Mouse (Mus musculus) heart, postnatal 36 days (tissue): Measurements from ENCODE around the gene H2-DMa. TPM values are rescaled to one million over a fixed set of nuclear protein-coding genes. Genes with fewer than 3 reads are reported as not detected.

ENCODE experiments used
- DNase-seq, 2 experiments: peaks; one replicate each; pipeline ENCODE4 v3.0.0; 2021 to 2022
- intact Hi-C: fragments of 180-260 bp; cut with DNase I; formaldehyde crosslinking; loops from one replicate; pipeline ENCODE4 v1.15.1; 2025
- total RNA-seq, 2 experiments: library from RNA; stranded (reverse); gene quantifications; 2 replicates each; pipeline ENCODE4 v1.2.3; 2021

H2-DMa gene
- total RNA-seq, 2 experiments from 2014 or later: 4.0 to 6.5 TPM

- intact Hi-C loops: loop anchor here (1.0 to 5.0 kb wide), 3 partner anchors 34 to 136 kb away; partner anchors contain the start of gene H2-Ob
- peak; percentile 92 to 97 for DNase-seq
These were observed 17.7 kb upstream of the H2-DMa start for GRCm38 (mm10) chr17:34101604-34102032.

- intact Hi-C loops: loop anchor here (5.0 kb wide), 1 partner anchor 134 kb away; the partner anchor contains the start of gene H2-Ob
- no peak for DNase-seq
These were observed 16.5 kb upstream of the H2-DMa start for GRCm38 (mm10) chr17:34102831-34103230.

- intact Hi-C loops: loop anchor here (5.0 kb wide), 2 partner anchors 42 to 132 kb away; partner anchors contain the start of gene H2-Ob
- no peak for DNase-seq
These were observed 14.5 kb upstream of the H2-DMa start for GRCm38 (mm10) chr17:34104804-34105203.

- DNase-seq: no peak
- intact Hi-C loops: loop anchor here (5.0 kb wide), 1 partner anchor 41 kb away; no protein-coding TSS in a partner anchor
These were observed 12.8 kb upstream of the H2-DMa start for GRCm38 (mm10) chr17:34106555-34106954.

GRCm38 (mm10) chr17:34107109-34107867 lies 12.1 kb upstream of the H2-DMa start:
- no peak for DNase-seq
- intact Hi-C loops: loop anchor here (5.0 kb wide), 1 partner anchor 40 kb away; no protein-coding TSS in a partner anchor

GRCm38 (mm10) chr17:34108460-34108859 lies 10.9 kb upstream of the H2-DMa start:
- intact Hi-C loops: loop anchor here (5.0 kb wide), 1 partner anchor 39 kb away; no protein-coding TSS in a partner anchor
- DNase-seq: no peak

GRCm38 (mm10) chr17:34109038-34109805 lies 10.1 kb upstream of the H2-DMa start:
- intact Hi-C loops: loop anchor here (5.0 kb wide), 1 partner anchor 38 kb away; no protein-coding TSS in a partner anchor
- no peak for DNase-seq

GRCm38 (mm10) chr17:34109806-34110195 lies 9.5 kb upstream of the H2-DMa start:
- intact Hi-C loops: loop anchor here (5.0 kb wide), 1 partner anchor 38 kb away; no protein-coding TSS in a partner anchor
- no peak for DNase-seq

- no peak for DNase-seq
- intact Hi-C loops: no loop called here
These were observed 9.0 kb upstream of the H2-DMa start for GRCm38 (mm10) chr17:34110309-34110708.

GRCm38 (mm10) chr17:34114114-34114513 lies 5.2 kb upstream of the H2-DMa start:
- DNase-seq: no peak
- intact Hi-C loops: no loop called here

- DNase-seq: peak in 1 of 2 experiments; percentile 46
- intact Hi-C loops: loop anchor here (5.0 kb wide), 1 partner anchor 85 kb away; the partner anchor contains the start of genes Rxrb and Slc39a7
These were observed 2.5 kb upstream of the H2-DMa start for GRCm38 (mm10) chr17:34116736-34117370.

- intact Hi-C loops: loop anchor here (5.0 kb wide), 1 partner anchor 85 kb away; the partner anchor contains the start of genes Rxrb and Slc39a7
These were observed 1.8 kb upstream of the H2-DMa start for GRCm38 (mm10) chr17:34117421-34118112.

GRCm38 (mm10) chr17:34118113-34118872 lies 1.0 kb upstream of the H2-DMa start:
- DNase-seq: peak; percentile 61 to 63
- intact Hi-C loops: loop anchor here (5.0 kb wide), 1 partner anchor 86 kb away; the partner anchor contains the start of genes Rxrb and Slc39a7

More at GRCm38 (mm10) chr17:34117421-34118112, 1.8 kb upstream of the H2-DMa start:
- DNase-seq: no peak

- intact Hi-C loops: loop anchor here (5.0 kb wide), 1 partner anchor 87 kb away; the partner anchor contains the start of genes Rxrb and Slc39a7
- DNase-seq: no peak
These were observed 480 bp upstream of the H2-DMa start for GRCm38 (mm10) chr17:34118873-34119248.

- intact Hi-C loops: no loop called here
These were observed 911 bp downstream of the H2-DMa start for GRCm38 (mm10) chr17:34120180-34120723.

GRCm38 (mm10) chr17:34120814-34121171 lies 1.5 kb downstream of the H2-DMa start:
- intact Hi-C loops: no loop called here
- DNase-seq: peak in 1 of 2 experiments; percentile 83

More at GRCm38 (mm10) chr17:34120180-34120723, 911 bp downstream of the H2-DMa start:
- peak; percentile 84 to 86 for DNase-seq

- DNase-seq: peak; percentile 81 to 92
- intact Hi-C loops: no loop called here
These were observed 2.0 kb downstream of the H2-DMa start for GRCm38 (mm10) chr17:34121172-34121878.

GRCm38 (mm10) chr17:34121879-34122187 lies 2.5 kb downstream of the H2-DMa start:
- intact Hi-C loops: no loop called here
- DNase-seq: no peak
